Mouse (Mus musculus) CH12.LX (cell line): ENCODE data around the gene Tmbim6. TPM values are rescaled to one million over a fixed set of nuclear protein-coding genes. Genes with fewer than 3 reads are reported as not detected.

ENCODE experiments used
- DNase-seq: peaks from one replicate; pipeline ENCODE4 v3.0.0-alpha.2; 2013; ENCODE audit errors: extremely low read depth
- H3K27ac ChIP-seq: 2 replicates; pipeline ENCODE4 v1.5.1; 2012; ENCODE audit warnings: low read depth, mild to moderate bottlenecking, control low read depth, moderate library complexity; ENCODE audit not compliant: insufficient read depth
- H3K27me3 ChIP-seq: replicated peaks from 2 replicates; pipeline ENCODE3; 2012; ENCODE audit warnings: inconsistent platforms
- H3K36me3 ChIP-seq, 2 experiments: replicated peaks in 1 of 2; 2 replicates each; pipeline versions ENCODE3 to v1.6.1; 2012; ENCODE audit warnings: inconsistent platforms in 1 of 2, low read length in 1 of 2, mild to moderate bottlenecking in 1 of 2, mixed read lengths in 1 of 2, moderate library complexity in 1 of 2; ENCODE audit not compliant: control insufficient read depth in 1 of 2, insufficient read depth in 1 of 2
- H3K4me1 ChIP-seq, 2 experiments: 2 replicates each; pipeline ENCODE4 v1.6.1; 2012; ENCODE audit warnings: inconsistent platforms in 1 of 2, moderate library complexity in 1 of 2; ENCODE audit not compliant: insufficient read depth in 2 of 2, control insufficient read depth in 1 of 2
- H3K4me2 ChIP-seq: 2 replicates; pipeline ENCODE4 v1.6.1; 2012; ENCODE audit warnings: low read depth, mild to moderate bottlenecking, control low read depth; ENCODE audit not compliant: poor library complexity, insufficient read depth, severe bottlenecking
- H3K4me3 ChIP-seq, 3 experiments: fragments of 150-350 bp in 1 of 3; sonication (generic) in 1 of 3; replicated peaks in 1 of 3; 2 replicates each; pipeline versions ENCODE3 to v1.5.1; 2011 to 2012; ENCODE audit warnings: low read depth in 2 of 3, low read length in 2 of 3, mild to moderate bottlenecking in 2 of 3, moderate library complexity in 2 of 3, control low read depth in 1 of 3, improper control_type of control experiment in 1 of 3, inconsistent platforms in 1 of 3, mixed read lengths in 1 of 3; ENCODE audit not compliant: poor library complexity in 1 of 3
- H3K79me2 ChIP-seq: replicated peaks from 2 replicates; pipeline ENCODE4 v1.6.1; 2012; ENCODE audit warnings: mild to moderate bottlenecking, moderate library complexity; ENCODE audit not compliant: control insufficient read depth, poor library complexity, insufficient read depth, severe bottlenecking; ENCODE audit errors: extremely low read depth
- H3K9ac ChIP-seq: 2 replicates; pipeline ENCODE4 v1.6.1; 2012; ENCODE audit warnings: low read depth, mild to moderate bottlenecking, control low read depth, moderate library complexity; ENCODE audit not compliant: insufficient read depth
- H3K9me3 ChIP-seq: replicated peaks from 2 replicates; pipeline ENCODE3; 2012; ENCODE audit warnings: low read length, inconsistent platforms, mixed read lengths
- BHLHE40 ChIP-seq: IDR thresholded peaks from 2 replicates; pipeline ENCODE4 v1.6.1; 2011; ENCODE audit warnings: mild to moderate bottlenecking, low read depth, low read length, improper control_type of control experiment
- CTCF ChIP-seq, 2 experiments: IDR thresholded peaks in 1 of 2; conservative IDR thresholded peaks in 1 of 2; 2 replicates each; pipeline ENCODE4 v1.5.1; 2011 to 2012; ENCODE audit warnings: low read depth in 2 of 2, low read length in 2 of 2, improper control_type of control experiment in 1 of 2, inconsistent platforms in 1 of 2, mild to moderate bottlenecking in 1 of 2, moderate library complexity in 1 of 2
- E2F4 ChIP-seq: IDR thresholded peaks from 2 replicates; pipeline ENCODE4 v1.6.1; 2011; ENCODE audit warnings: low read depth, low read length, improper control_type of control experiment; ENCODE audit not compliant: insufficient replicate concordance
- ELF1 ChIP-seq: IDR thresholded peaks from 2 replicates; pipeline ENCODE4 v1.6.1; 2014; ENCODE audit warnings: low read depth, mild to moderate bottlenecking, inconsistent platforms, low read length, improper control_type of control experiment
- GABPA ChIP-seq: IDR thresholded peaks from 2 replicates; pipeline ENCODE4 v1.6.1; 2012; ENCODE audit warnings: low read depth, low read length, improper control_type of control experiment, inconsistent platforms; ENCODE audit not compliant: insufficient replicate concordance
- HCFC1 ChIP-seq: IDR thresholded peaks from 2 replicates; pipeline ENCODE4 v1.6.1; 2012; ENCODE audit warnings: low read depth, mild to moderate bottlenecking, inconsistent platforms, low read length, improper control_type of control experiment
- IRF4 ChIP-seq: IDR thresholded peaks from 2 replicates; pipeline ENCODE4 v1.6.1; 2014; ENCODE audit warnings: low read depth, mild to moderate bottlenecking, inconsistent platforms, low read length, improper control_type of control experiment
- JUND ChIP-seq: conservative IDR thresholded peaks from 2 replicates; pipeline ENCODE4 v1.6.1; 2011; ENCODE audit warnings: low read depth, low read length, improper control_type of control experiment
- MAX ChIP-seq: IDR thresholded peaks from 2 replicates; pipeline ENCODE4 v1.6.1; 2011; ENCODE audit warnings: low read length, improper control_type of control experiment
- MEF2A ChIP-seq: IDR thresholded peaks from 2 replicates; pipeline ENCODE4 v1.6.1; 2014; ENCODE audit warnings: low read depth, mild to moderate bottlenecking, inconsistent platforms, low read length, improper control_type of control experiment, borderline replicate concordance
- MXI1 ChIP-seq: IDR thresholded peaks from 2 replicates; pipeline ENCODE4 v1.6.1; 2011; ENCODE audit warnings: mild to moderate bottlenecking, low read depth, low read length, improper control_type of control experiment
- MYC ChIP-seq: IDR thresholded peaks from 2 replicates; pipeline ENCODE4 v1.6.1; 2011; ENCODE audit warnings: low read depth, mild to moderate bottlenecking, improper control_type of control experiment, low read length
- NELFE ChIP-seq: IDR thresholded peaks from 2 replicates; pipeline ENCODE4 v1.6.1; 2011; ENCODE audit warnings: low read depth, low read length, improper control_type of control experiment
- NRF1 ChIP-seq: IDR thresholded peaks from 2 replicates; pipeline ENCODE4 v1.6.1; 2014; ENCODE audit warnings: low read depth, mild to moderate bottlenecking, inconsistent platforms, low read length, improper control_type of control experiment, moderate library complexity
- POLR2A ChIP-seq: IDR thresholded peaks from 2 replicates; pipeline ENCODE4 v1.6.1; 2011; ENCODE audit warnings: low read depth, mild to moderate bottlenecking, improper control_type of control experiment, low read length
- RAD21 ChIP-seq: IDR thresholded peaks from 2 replicates; pipeline ENCODE4 v1.6.1; 2011; ENCODE audit warnings: low read depth, mild to moderate bottlenecking, low read length, improper control_type of control experiment, moderate library complexity
- SIN3A ChIP-seq: IDR thresholded peaks from 2 replicates; pipeline ENCODE4 v1.6.1; 2012; ENCODE audit warnings: low read length, improper control_type of control experiment, inconsistent platforms
- SMC3 ChIP-seq: IDR thresholded peaks from 2 replicates; pipeline ENCODE4 v1.6.1; 2011; ENCODE audit warnings: low read depth, low read length, improper control_type of control experiment
- TBP ChIP-seq: conservative IDR thresholded peaks from 2 replicates; pipeline ENCODE4 v1.6.1; 2011; ENCODE audit warnings: low read depth, low read length, improper control_type of control experiment
- TCF12 ChIP-seq: IDR thresholded peaks from 2 replicates; pipeline ENCODE4 v1.6.1; 2014; ENCODE audit warnings: low read depth, mild to moderate bottlenecking, inconsistent platforms, low read length, improper control_type of control experiment
- ZC3H11A ChIP-seq: IDR thresholded peaks from 2 replicates; pipeline ENCODE4 v1.6.1; 2012; ENCODE audit warnings: low read depth, mild to moderate bottlenecking, inconsistent platforms, low read length, improper control_type of control experiment
- ZKSCAN1 ChIP-seq: IDR thresholded peaks from 2 replicates; pipeline ENCODE4 v1.6.1; 2012; ENCODE audit warnings: low read depth, inconsistent platforms, low read length, improper control_type of control experiment, borderline replicate concordance
- ZMIZ1 ChIP-seq: IDR thresholded peaks from 2 replicates; pipeline ENCODE4 v1.6.1; 2012; ENCODE audit warnings: low read depth, mild to moderate bottlenecking, inconsistent platforms, low read length, improper control_type of control experiment
- ZNF384 ChIP-seq: IDR thresholded peaks from 2 replicates; pipeline ENCODE4 v1.6.1; 2012; ENCODE audit warnings: low read depth, low read length, improper control_type of control experiment, inconsistent platforms
- dilution Hi-C: fragments of 300-500 bp; cut with MboI; formaldehyde crosslinking; loops from 2 replicates; pipeline ENCODE4 v1.14.3; 2020; ENCODE audit warnings: low sequenced_read_pairs; ENCODE audit not compliant: extremely low pct_unique_long_range_greater_than_20kb, extremely low pct_ligation_motif_present
- in situ Hi-C: fragments of 300-500 bp; cut with MboI; formaldehyde crosslinking; loops from 3 replicates; pipeline ENCODE4 v1.14.3; 2019; ENCODE audit warnings: low sequenced_read_pairs, low pct_ligation_motif_present, low pct_unique_long_range_greater_than_20kb, mixed read lengths
- polyA plus RNA-seq: library from polyadenylated mRNA; unstranded; fragments of >175 nt; gene quantifications from 2 replicates; pipeline ENCODE4 v1.2.1, GENCODE M21; 2012; ENCODE audit warnings: low read depth; ENCODE audit not compliant: insufficient read length
- total RNA-seq, 2 experiments: library from RNA; depleted of rRNA; stranded (reverse); fragments of 300-350 nt in 1 of 2; fragments of >200 nt in 1 of 2; gene quantifications; 2 replicates each; pipeline ENCODE4 v1.2.3; 2012 to 2014

Gene Tmbim6
- total and polyA plus RNA-seq, 3 experiments: 268 to 329 (median 269) TPM

DNA sequence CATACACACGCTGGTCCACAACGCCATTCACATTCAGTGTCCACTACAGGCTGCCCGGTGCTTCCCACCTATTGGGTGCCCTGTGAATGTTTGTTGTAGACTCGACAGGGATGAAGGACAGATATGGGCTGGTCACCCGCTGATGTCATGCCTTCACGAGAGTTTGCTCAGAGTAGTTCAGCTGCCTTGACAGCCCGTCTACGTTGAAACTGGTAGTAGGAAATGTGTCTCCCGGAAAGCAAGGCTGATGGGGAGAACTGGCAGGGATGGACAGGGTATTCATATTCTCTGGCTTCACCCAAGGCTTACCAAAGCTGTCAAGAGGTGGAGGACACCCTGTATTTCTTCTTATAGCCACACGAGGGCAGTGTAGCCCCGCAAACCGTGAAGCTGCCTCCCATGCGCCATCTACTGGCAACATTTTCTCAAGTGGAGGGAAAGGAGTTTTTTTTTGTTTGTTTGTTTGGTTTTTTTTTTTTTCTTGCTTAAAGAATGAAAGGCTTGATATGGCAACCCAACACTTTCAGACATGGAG is 23.7 kb downstream of the Tmbim6 start:
- Histone ChIP-seq H3K4me3 (no peak overlapping the region), H3K36me3 (peaks cover 0 to 7% of the 10 kb centered on the region in 2 experiments), H3K4me1 (peaks cover 8 to 22% of the 10 kb centered on the region in 2 experiments), H3K9me3 (no peaks in the 10 kb centered on the region)
- dilution Hi-C loops: no loop called here
- TF ChIP-seq ZKSCAN1: no peak
- TF ChIP-seq HCFC1: peak; percentile 56
- TF ChIP-seq MEF2A: no peak; the same call in 1 of the 2 replicates
- TF ChIP-seq NRF1: peak; percentile 38; the same call in 1 of the 2 replicates
- no peak for TF ChIP-seq TBP
- TF ChIP-seq MYC: peak; percentile 64; the same call in 1 of the 2 replicates
- TF ChIP-seq MAX: 0 out of 2 replicates have a peak, but pooled peaks have one; percentile 28
- TF ChIP-seq E2F4: 0 out of 2 replicates have a peak, but pooled peaks have one; percentile 45
- 0 out of 2 replicates have a peak, but pooled peaks have one; percentile 48 for TF ChIP-seq TCF12
- TF ChIP-seq SMC3: peak; percentile 98
- TF ChIP-seq ZC3H11A: peak; percentile 62; the same call in 1 of the 2 replicates
- peak; percentile 81; the same call in 1 of the 2 replicates for TF ChIP-seq SIN3A
- TF ChIP-seq IRF4: peak; percentile 53; the same call in 1 of the 2 replicates
- peak; percentile 99 to 100 for TF ChIP-seq CTCF (conservative IDR thresholded peaks at IDR 0.05 in 1 of 2, IDR thresholded peaks at IDR 0.05 in 1 of 2; ENCODE audit: low read depth in 2 of 2, low read length in 2 of 2)
- 0 out of 2 replicates have a peak, but pooled peaks have one; percentile 38 for TF ChIP-seq ELF1
- peak; percentile 99 for TF ChIP-seq RAD21
- no peak for TF ChIP-seq BHLHE40
- peak; percentile 96 for TF ChIP-seq NELFE
- 0 out of 2 replicates have a peak, but pooled peaks have one; percentile 29 for TF ChIP-seq MXI1
- peak; percentile 98 for TF ChIP-seq ZNF384
- peak; percentile 68; the same call in 1 of the 2 replicates for TF ChIP-seq JUND
- TF ChIP-seq, all 38 proteins: peak for 17
- no peak overlapping the region for H3K27ac ChIP-seq
- no peaks in the 10 kb centered on the region for H3K27me3 ChIP-seq
- in situ Hi-C loops: no loop called here
- DNase-seq: peak; percentile 95
- peak overlapping the region; percentile 99 for H3K4me2 ChIP-seq
- no peaks in the 10 kb centered on the region for H3K79me2 ChIP-seq
- 0 out of 2 replicates have a peak overlapping the region, but pooled peaks have one; percentile 36 for H3K9ac ChIP-seq

- Histone ChIP-seq H3K27ac (no peak overlapping the region), H3K27me3 (no peaks in the 10 kb centered on the region), H3K79me2 (no peaks in the 10 kb centered on the region), H3K9ac (peak overlapping the region; percentile 36; the same call in 1 of the 2 replicates), H3K9me3 (no peaks in the 10 kb centered on the region), H3K4me3 (no peak overlapping the region), H3K4me2 (0 out of 2 replicates have a peak overlapping the region, but pooled peaks have one; percentile 40), H3K36me3 (peaks cover 0 to 8% of the 10 kb centered on the region in 2 experiments), H3K4me1 (peaks cover 8 to 22% of the 10 kb centered on the region in 2 experiments)
- in situ Hi-C loops: no loop called here
- no peak for DNase-seq
- TF ChIP-seq SMC3 (no peak), ZC3H11A (no peak), POLR2A (no peak), GABPA (no peak), MXI1 (no peak), ZMIZ1 (no peak)
- dilution Hi-C loops: no loop called here
Measured at GRCm38 (mm10) chr15:99416957-99417356, 24.3 kb downstream of the Tmbim6 start.
